Mouse (Mus musculus): ENCODE measurements around the gene Gc.

DNA sequence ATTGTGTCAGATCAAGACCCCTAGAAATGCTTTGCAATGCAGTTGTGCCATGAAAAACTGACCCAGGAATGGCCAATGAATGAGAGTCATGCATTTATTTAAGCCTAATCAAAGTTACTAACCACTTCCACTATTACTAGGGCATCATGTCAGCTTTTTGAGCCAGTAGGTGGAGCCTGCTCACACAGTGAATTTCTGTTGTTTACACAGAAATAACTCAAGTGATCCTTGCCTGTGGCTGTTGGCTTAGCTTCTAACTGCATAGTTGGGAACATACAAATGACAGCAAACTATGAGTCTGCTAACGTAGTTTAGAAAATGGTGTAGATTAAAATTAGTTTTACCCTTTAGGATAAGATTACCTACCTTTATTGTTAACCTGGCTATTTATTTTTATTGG, 52.6 kb downstream of the Gc start:
- TF ChIP-seq POLR2A (IDR thresholded peaks at IDR 0.05; ENCODE audit: borderline replicate concordance, insufficient read depth, low read length) (no peak), CTCF (IDR thresholded peaks at IDR 0.05; ENCODE audit: borderline replicate concordance, insufficient read depth, low read depth, low read length) (no peak)

Measured in cerebellum, adult 2 months (tissue).